Mouse (Mus musculus) liver, embryonic 12.5 days (tissue): Measurements from ENCODE around the gene Tmem18. TPM values are rescaled to one million over a fixed set of nuclear protein-coding genes. Genes with fewer than 3 reads are reported as not detected.

ENCODE experiments used
- ATAC-seq: fragments of 200-750 bp; cut with Nextera tagmentation; 2 replicates; pipeline ENCODE4 v1.8.0; 2017; ENCODE audit warnings: moderate number of reproducible peaks, mild to moderate bottlenecking, moderate library complexity
- H3K27ac ChIP-seq: fragments of 300-500 bp; sonication (generic); 2 replicates; pipeline ENCODE4 v1.5.1; 2016; ENCODE audit warnings: mild to moderate bottlenecking
- H3K27me3 ChIP-seq: fragments of 300-500 bp; sonication (generic); replicated peaks from 2 replicates; pipeline ENCODE4 v1.6.1; 2016; ENCODE audit warnings: mild to moderate bottlenecking, moderate library complexity
- H3K36me3 ChIP-seq: fragments of 300-500 bp; sonication (generic); 2 replicates; pipeline ENCODE4 v1.6.1; 2016; ENCODE audit warnings: mild to moderate bottlenecking, moderate library complexity
- H3K4me1 ChIP-seq: fragments of 300-500 bp; sonication (generic); 2 replicates; pipeline ENCODE4 v1.6.1; 2016
- H3K4me2 ChIP-seq: fragments of 300-500 bp; sonication (generic); 2 replicates; pipeline ENCODE4 v1.6.1; 2016; ENCODE audit warnings: mild to moderate bottlenecking, moderate library complexity
- H3K4me3 ChIP-seq: fragments of 300-500 bp; sonication (generic); 2 replicates; pipeline ENCODE4 v1.5.1; 2016; ENCODE audit warnings: mild to moderate bottlenecking, moderate library complexity
- H3K9ac ChIP-seq: fragments of 300-500 bp; sonication (generic); 2 replicates; pipeline ENCODE4 v1.6.1; 2016; ENCODE audit warnings: mild to moderate bottlenecking, moderate library complexity
- H3K9me3 ChIP-seq: fragments of 300-500 bp; sonication (generic); replicated peaks from 2 replicates; pipeline ENCODE4 v1.6.1; 2016; ENCODE audit warnings: mild to moderate bottlenecking, moderate library complexity
- WGBS: fragments of 180-500 bp; shearing (Covaris S2); methylation state at CpG from one replicate; pipeline ENCODE4 v1.1.7; 2016; ENCODE audit not compliant: insufficient replicate concordance; 5-methylcytosine and 5-hydroxymethylcytosine counted together
- polyA plus RNA-seq: library from polyadenylated mRNA; unstranded; fragments of >200 nt; fragmentation: Nextera tagmentation; extraction: Ambion mirVana; gene quantifications from 2 replicates; pipeline ENCODE4 v1.2.1, GENCODE M21; 2016

Tmem18 gene
- 13.4 and 13.6 TPM in 2 replicates for polyA plus RNA-seq

DNA sequence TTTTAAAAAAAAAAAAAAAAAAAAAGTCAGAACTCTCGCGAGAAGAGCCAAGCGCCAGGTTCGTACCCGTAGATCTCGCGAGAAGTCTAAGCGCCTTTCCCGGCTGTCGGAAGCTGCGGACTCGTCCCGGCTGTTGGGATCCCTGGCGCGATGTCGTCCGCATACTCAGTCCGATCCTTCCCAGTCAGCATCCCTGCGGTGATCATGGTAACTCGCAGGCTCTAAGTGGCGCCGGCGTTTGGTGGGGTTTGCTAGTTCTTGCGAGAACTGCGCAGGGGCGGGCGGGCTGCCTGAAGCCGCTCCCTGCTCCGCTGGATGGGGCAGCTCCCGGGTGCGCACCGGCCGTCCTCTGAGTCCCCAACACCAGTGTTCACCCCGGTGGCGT is at the start of gene Tmem18:
TSS of gene Tmem18 (plus strand) at position 71 of the 385 bp plus-strand sequence.
- WGBS = 0% methylated on average over 35 of the region's 35 CpGs

GRCm38 (mm10) chr12:30557349-30557748 is 26.9 kb upstream of the Tmem18 start:
- Histone ChIP-seq H3K36me3 (no peaks in the 10 kb centered on the region), H3K4me3 (no peak overlapping the region), H3K4me1 (no peaks in the 10 kb centered on the region), H3K27ac (no peak overlapping the region), H3K27me3 (peaks cover 7% of the 10 kb centered on the region; the same call in 1 of the 2 replicates), H3K9me3 (no peaks in the 10 kb centered on the region), H3K4me2 (no peak overlapping the region), H3K9ac (no peak overlapping the region)
- no peak for ATAC-seq

More for the DNA sequence above, at the start of gene Tmem18:
- peak within 1 kb of the TSS; percentile 82 for H3K9ac ChIP-seq
- H3K9me3 ChIP-seq = no peaks in the 10 kb centered on the region
- ATAC-seq = peak; percentile 89
- H3K4me2 ChIP-seq = peak within 1 kb of the TSS; percentile 90
- H3K27ac ChIP-seq = peak within 1 kb of the TSS; percentile 77
- peaks cover 23% of the 10 kb centered on the region for H3K4me1 ChIP-seq
- no peaks in the 10 kb centered on the region for H3K27me3 ChIP-seq
- H3K36me3 ChIP-seq = peaks cover 28% of the 10 kb centered on the region
- peak within 1 kb of the TSS; percentile 79 for H3K4me3 ChIP-seq

DNA sequence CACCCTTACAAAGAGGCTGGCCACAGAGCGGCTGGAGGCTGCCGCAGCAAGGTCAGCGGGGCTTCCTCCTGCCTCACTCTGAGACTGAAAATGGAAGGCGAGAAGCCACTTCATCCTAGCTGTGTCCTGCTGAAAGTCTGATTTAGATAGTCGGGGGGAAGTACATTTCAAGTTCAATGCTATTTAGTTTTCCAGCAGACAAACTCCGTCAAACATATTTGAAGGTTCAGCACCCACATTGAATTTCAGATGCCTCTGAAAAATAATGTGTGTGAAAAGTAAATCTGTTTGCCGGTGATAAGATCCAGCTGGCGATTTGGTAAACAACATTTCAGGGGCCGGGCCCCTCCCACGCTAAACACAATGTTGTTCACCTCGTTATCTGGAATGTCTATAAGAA is 22.8 kb upstream of the Tmem18 start:
- Histone ChIP-seq H3K4me1 (no peaks in the 10 kb centered on the region), H3K36me3 (no peaks in the 10 kb centered on the region), H3K4me2 (no peak overlapping the region), H3K9ac (no peak overlapping the region), H3K27ac (no peak overlapping the region), H3K27me3 (peaks cover 7% of the 10 kb centered on the region; the same call in 1 of the 2 replicates), H3K9me3 (no peaks in the 10 kb centered on the region), H3K4me3 (no peak overlapping the region)
- 22% methylated on average over 11 of the region's 11 CpGs for WGBS
- no peak for ATAC-seq

- Histone ChIP-seq H3K27ac (no peak overlapping the region), H3K9ac (no peak overlapping the region), H3K36me3 (no peaks in the 10 kb centered on the region), H3K27me3 (no peaks in the 10 kb centered on the region), H3K4me3 (no peak overlapping the region), H3K9me3 (no peaks in the 10 kb centered on the region), H3K4me1 (no peaks in the 10 kb centered on the region), H3K4me2 (no peak overlapping the region)
- ATAC-seq = no peak
- WGBS = 62% methylated on average over 4 of the region's 4 CpGs
Measured at GRCm38 (mm10) chr12:30572075-30572474, 12.2 kb upstream of the Tmem18 start.

DNA sequence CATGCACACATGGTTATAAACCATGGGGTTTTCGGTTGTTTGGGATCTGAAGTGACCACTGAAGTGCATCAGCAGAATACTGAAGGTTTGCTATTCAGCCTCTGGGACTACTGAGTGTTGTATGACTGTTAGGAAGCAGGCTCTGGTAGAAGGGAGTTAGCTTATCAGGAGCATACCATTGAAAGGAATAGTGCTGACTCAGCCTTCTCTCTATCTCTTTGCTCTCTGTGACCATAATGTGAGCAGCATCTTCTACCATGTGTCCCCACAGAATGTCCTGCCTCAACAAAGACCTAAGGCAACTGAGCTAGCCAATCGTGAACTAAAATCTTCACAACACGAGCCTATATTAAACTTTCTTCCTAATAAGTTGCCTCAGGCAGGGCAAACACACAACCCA is 8.3 kb upstream of the Tmem18 start:
- no peak overlapping the region for H3K27ac ChIP-seq
- H3K36me3 ChIP-seq = no peaks in the 10 kb centered on the region
- no peaks in the 10 kb centered on the region for H3K4me1 ChIP-seq
- H3K4me3 ChIP-seq = no peak overlapping the region
- no peaks in the 10 kb centered on the region for H3K9me3 ChIP-seq
- no peaks in the 10 kb centered on the region for H3K27me3 ChIP-seq
- H3K4me2 ChIP-seq = no peak overlapping the region
- 56% methylated on average over 3 of the region's 3 CpGs for WGBS
- H3K9ac ChIP-seq = no peak overlapping the region
- ATAC-seq = no peak

- no peaks in the 10 kb centered on the region for H3K36me3 ChIP-seq
- no peak overlapping the region for H3K4me2 ChIP-seq
- 13% methylated on average over 5 of the region's 5 CpGs for WGBS
- ATAC-seq = no peak
- H3K27ac ChIP-seq = no peak overlapping the region
- H3K4me3 ChIP-seq = no peak overlapping the region
- no peaks in the 10 kb centered on the region for H3K4me1 ChIP-seq
- H3K9me3 ChIP-seq = no peaks in the 10 kb centered on the region
- H3K27me3 ChIP-seq = no peaks in the 10 kb centered on the region
- H3K9ac ChIP-seq = no peak overlapping the region
Measured at GRCm38 (mm10) chr12:30578019-30578418, 6.2 kb upstream of the Tmem18 start.

- no peaks in the 10 kb centered on the region for H3K27me3 ChIP-seq
- H3K9ac ChIP-seq = no peak overlapping the region
- 75% methylated on average over 10 of the region's 10 CpGs for WGBS
- H3K4me2 ChIP-seq = no peak overlapping the region
- H3K36me3 ChIP-seq = no peaks in the 10 kb centered on the region; the same call in 1 of the 2 replicates
- H3K27ac ChIP-seq = no peak overlapping the region
- peaks cover 23% of the 10 kb centered on the region for H3K4me1 ChIP-seq
- ATAC-seq = no peak
- H3K9me3 ChIP-seq = no peaks in the 10 kb centered on the region
- no peak overlapping the region for H3K4me3 ChIP-seq
Measured at GRCm38 (mm10) chr12:30581277-30581676, 2.9 kb upstream of the Tmem18 start.

GRCm38 (mm10) chr12:30583586-30584355 is 455 bp upstream of the Tmem18 start:
- Histone ChIP-seq H3K36me3 (peaks cover 22% of the 10 kb centered on the region), H3K27me3 (no peaks in the 10 kb centered on the region)

GRCm38 (mm10) chr12:30584863-30585262 is 637 bp downstream of the Tmem18 start:
- Histone ChIP-seq H3K4me2 (peak overlapping the region; percentile 90), H3K4me3 (peak overlapping the region; percentile 79), H3K4me1 (peaks cover 23% of the 10 kb centered on the region), H3K27me3 (no peaks in the 10 kb centered on the region), H3K36me3 (peaks cover 30% of the 10 kb centered on the region), H3K9ac (peak overlapping the region; percentile 82), H3K27ac (peak overlapping the region; percentile 77), H3K9me3 (no peaks in the 10 kb centered on the region)
- ATAC-seq = peak; percentile 59
- WGBS = 8% methylated on average over 6 of the region's 6 CpGs

More at GRCm38 (mm10) chr12:30583586-30584355, 455 bp upstream of the Tmem18 start:
- peak overlapping the region; percentile 51; the same call in 1 of the 2 replicates for H3K27ac ChIP-seq
- H3K9me3 ChIP-seq = no peaks in the 10 kb centered on the region
- peak overlapping the region; percentile 82 for H3K9ac ChIP-seq
- ATAC-seq = 0 out of 2 replicates have a peak, but pooled peaks have one; percentile 22
- H3K4me1 ChIP-seq = peaks cover 23% of the 10 kb centered on the region
- H3K4me2 ChIP-seq = peak overlapping the region; percentile 90
- WGBS = 11% methylated on average over 12 of the region's 12 CpGs
- H3K4me3 ChIP-seq = peak overlapping the region; percentile 79

GRCm38 (mm10) chr12:30591832-30592231 is 7.6 kb downstream of the Tmem18 start:
- Histone ChIP-seq H3K4me2 (no peak overlapping the region), H3K9me3 (no peaks in the 10 kb centered on the region), H3K36me3 (peaks cover 51% of the 10 kb centered on the region), H3K27ac (no peak overlapping the region), H3K4me3 (no peak overlapping the region), H3K9ac (no peak overlapping the region), H3K4me1 (no peaks in the 10 kb centered on the region), H3K27me3 (no peaks in the 10 kb centered on the region)
- ATAC-seq = no peak
- whole genome bisulfite sequencing = 73% methylated on average over 5 of the region's 5 CpGs

DNA sequence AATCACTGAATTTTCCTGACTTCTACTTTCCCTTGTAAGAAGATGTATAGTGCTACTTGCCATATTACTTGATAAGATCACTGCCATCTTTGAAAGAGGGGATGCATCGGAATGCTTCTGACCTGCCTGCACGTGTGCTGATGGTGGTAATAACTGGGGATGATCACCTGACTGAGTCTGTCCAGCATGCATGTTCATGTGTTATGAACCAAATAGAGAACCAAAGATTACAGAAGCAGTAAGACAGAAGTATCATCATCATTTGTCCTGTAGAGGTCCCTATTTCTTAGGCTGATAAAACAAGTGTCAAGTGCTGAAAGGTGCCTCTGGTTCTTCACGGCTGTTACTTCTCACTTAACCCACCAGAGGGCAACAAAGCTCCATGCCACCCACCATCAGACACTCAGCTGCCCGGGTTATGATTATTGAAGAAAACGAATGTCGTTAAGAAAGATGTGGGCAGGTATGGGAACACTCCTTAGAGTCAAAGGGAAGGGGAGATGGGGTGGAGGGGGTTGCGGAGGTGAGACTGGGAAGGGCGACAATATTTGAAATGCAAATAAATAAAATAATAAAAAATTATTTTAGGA is 12.7 kb downstream of the Tmem18 start:
- WGBS = 35% methylated on average over 8 of the region's 8 CpGs
- Histone ChIP-seq H3K9ac (no peak overlapping the region), H3K36me3 (peaks cover 4% of the 10 kb centered on the region), H3K4me2 (no peak overlapping the region), H3K9me3 (no peaks in the 10 kb centered on the region), H3K27me3 (no peaks in the 10 kb centered on the region), H3K27ac (no peak overlapping the region), H3K4me3 (no peak overlapping the region), H3K4me1 (no peaks in the 10 kb centered on the region)
- no peak for ATAC-seq

DNA sequence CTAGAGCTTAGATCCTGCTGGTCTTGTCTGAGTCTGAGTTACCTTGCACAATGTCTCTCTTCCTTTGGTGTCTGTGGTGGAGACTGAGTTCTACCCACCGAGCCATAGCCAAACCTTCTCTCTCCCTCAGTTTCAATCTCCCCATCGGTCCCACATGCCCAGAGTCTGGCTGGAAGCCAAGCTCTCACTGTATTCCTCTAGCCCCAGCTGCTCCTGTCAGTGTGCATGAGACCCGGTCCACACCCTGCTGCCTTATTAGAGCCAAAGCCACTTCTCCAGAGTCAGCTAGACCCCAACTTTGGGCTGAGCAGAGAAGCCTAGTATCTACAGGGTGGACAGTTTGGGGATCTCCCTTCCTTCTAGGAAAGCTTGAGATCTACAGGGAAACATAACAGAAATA is 14.7 kb downstream of the Tmem18 start:
- H3K9me3 ChIP-seq = no peaks in the 10 kb centered on the region
- no peak overlapping the region for H3K9ac ChIP-seq
- ATAC-seq = no peak
- no peak overlapping the region for H3K4me3 ChIP-seq
- H3K27me3 ChIP-seq = no peaks in the 10 kb centered on the region
- no peak overlapping the region for H3K27ac ChIP-seq
- no peaks in the 10 kb centered on the region for H3K4me1 ChIP-seq
- no peaks in the 10 kb centered on the region for H3K36me3 ChIP-seq
- no peak overlapping the region for H3K4me2 ChIP-seq
- WGBS = 47% methylated on average over 3 of the region's 3 CpGs
